Mouse (Mus musculus): Measurements from ENCODE around the gene Bach2.

Bach2 gene

DNA sequence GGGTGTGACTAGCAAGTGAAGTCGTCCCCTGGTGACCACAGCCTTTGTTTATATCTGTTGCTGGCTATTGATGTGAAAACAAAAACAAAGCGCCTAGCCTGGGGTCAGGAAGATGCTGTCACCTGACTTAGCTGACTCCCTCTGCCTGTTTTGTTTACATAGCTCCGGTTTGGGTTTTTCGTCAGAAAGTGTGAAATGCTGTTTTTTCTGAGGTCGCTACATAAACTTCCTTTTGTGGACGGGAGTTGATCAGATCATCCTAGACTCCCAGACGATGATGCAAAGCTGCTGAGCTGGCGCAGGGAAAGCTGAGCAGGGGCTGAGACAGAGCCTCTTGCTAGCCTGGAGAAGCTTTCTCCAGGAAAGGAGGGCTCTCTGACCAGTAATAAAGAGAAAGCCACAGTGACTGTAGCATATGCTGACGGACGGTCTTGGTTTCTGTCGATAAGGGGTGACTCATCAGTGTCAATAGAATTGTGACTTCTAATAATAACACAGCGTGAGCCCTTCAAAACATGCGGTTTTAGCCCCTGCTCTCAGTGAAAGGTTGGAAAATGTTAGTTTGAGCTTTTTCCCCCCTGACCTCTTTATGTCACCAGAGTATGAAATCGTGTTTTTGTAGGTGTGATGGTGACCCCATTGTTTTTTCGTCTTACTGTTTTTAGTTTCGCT, 11.9 kb downstream of the Bach2 start:
- no peak for DNase-seq (ENCODE audit: low spot score in 2 of 2)

- no peak for DNase-seq (ENCODE audit: low spot score in 2 of 2)
Observed at GRCm38 (mm10) chr4:32251005-32251365, 12.4 kb downstream of the Bach2 start.

- no peak for DNase-seq (ENCODE audit: low spot score in 2 of 2)
Observed at GRCm38 (mm10) chr4:32251946-32252672, 13.5 kb downstream of the Bach2 start.

- DNase-seq (ENCODE audit: low spot score in 2 of 2): no peak
Observed at GRCm38 (mm10) chr4:32257686-32258085, 19.1 kb downstream of the Bach2 start.

GRCm38 (mm10) chr4:32258093-32258492, 19.5 kb downstream of the Bach2 start:
- DNase-seq (ENCODE audit: low spot score in 2 of 2): no peak

- no peak for DNase-seq (ENCODE audit: low spot score in 2 of 2)
Observed at GRCm38 (mm10) chr4:32258596-32258995, 20.0 kb downstream of the Bach2 start.

DNA sequence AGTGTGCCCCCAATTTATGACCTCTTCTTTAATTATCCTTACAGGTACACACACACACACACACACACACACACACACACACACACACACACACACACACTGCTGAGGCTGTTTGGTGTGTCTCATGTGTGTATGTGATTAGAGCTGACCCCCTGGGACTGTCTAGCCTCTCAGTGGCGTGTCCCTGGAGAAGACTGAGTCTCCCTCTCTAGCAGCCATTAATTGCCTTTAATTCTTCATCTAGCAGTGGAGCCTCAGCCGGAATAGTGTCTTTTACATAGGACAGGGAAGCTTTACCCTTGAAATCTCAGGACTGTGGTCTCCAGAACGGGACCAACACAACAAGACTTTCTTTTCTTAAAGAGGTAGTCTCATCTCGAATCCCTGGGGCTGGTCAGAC, 22.3 kb downstream of the Bach2 start:
- DNase-seq (ENCODE audit: low spot score in 2 of 2): no peak

DNA sequence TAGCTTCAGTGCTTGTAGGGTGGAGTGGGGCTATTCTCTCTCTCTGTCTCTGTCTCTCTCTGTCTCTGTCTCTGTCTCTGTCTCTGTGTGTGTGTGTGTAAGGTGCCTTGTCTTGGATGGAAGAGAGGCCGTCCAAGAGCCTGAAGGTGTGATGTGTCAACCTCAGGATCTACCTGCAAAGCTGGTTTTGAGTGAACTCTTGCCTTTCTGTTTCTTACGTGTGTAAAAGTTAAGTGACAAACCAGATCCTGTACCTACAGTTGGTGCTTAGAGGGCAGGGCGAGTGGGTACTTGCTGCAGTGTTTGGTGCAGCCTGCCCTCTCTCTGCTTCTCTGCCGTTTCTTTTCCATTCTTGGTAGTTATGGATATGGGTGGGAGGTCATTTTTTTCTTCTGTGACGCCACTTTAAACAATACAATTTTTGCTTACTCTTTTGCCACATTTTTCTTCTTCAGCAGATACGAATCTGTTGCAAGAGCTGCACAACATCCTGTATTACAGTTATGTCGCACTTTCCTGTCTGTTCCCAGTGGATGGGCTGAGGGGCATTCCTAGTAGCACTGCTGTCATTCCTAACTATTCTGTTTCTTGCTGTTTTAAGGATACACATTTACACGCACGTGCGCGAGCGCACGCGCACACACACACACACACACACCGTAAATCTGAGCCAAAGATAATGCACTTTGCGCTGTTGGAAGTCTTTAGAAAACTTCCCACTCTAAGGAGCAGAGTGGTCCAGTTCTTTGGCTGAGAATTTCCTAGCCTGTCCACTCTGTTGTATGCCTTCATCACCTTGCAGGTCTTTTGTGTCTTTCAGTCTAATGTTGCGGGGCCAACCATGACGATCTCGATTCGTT, 24.5 kb downstream of the Bach2 start:
- DNase-seq (ENCODE audit: low spot score in 2 of 2): no peak

DNA sequence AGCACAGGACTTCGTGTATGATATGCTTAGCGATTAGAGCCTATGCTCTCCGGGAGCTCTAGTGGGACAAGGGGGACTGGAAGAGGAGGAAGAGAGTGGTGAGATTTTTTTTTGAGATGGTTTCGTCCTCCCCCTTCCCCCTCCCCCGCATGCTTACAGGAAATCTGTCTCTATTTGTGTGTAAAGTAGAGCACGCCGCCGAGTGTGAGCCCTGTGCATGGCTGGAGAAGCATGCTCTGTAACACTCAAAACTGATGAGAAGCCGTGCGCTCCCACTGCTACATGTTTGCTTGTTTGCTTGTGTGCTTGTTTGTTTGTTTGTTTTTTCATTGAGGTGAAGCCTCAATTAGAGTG, 25.1 kb downstream of the Bach2 start:
- DNase-seq (ENCODE audit: low spot score in 2 of 2): no peak

GRCm38 (mm10) chr4:32264892-32265291, 26.3 kb downstream of the Bach2 start:
- DNase-seq (ENCODE audit: low spot score in 2 of 2): no peak

- DNase-seq (ENCODE audit: low spot score in 2 of 2): no peak
Observed at GRCm38 (mm10) chr4:32266731-32267130, 28.1 kb downstream of the Bach2 start.

DNA sequence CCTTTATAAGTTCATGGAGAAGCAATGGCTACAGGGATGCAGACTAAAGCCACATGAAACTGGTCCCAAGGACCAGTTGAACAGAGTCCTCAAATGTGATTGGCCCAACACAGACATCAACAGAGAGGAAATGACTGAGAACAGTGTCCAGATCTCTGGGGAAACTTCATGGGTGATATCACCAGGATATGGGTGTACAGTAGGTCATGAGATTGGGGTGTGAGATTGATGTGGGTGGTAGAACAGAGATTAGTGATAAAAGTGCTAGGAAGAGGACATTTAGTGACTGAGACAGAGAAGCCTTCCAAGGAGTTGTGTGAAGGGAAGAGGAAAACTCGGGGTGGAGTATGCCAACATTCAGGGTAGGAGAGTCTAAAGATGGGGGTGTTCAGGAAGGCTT, 29.4 kb downstream of the Bach2 start:
- DNase-seq (ENCODE audit: low spot score in 2 of 2): no peak

- no peak for DNase-seq (ENCODE audit: low spot score in 2 of 2)
Observed at GRCm38 (mm10) chr4:32272398-32272797, 33.8 kb downstream of the Bach2 start.

DNA sequence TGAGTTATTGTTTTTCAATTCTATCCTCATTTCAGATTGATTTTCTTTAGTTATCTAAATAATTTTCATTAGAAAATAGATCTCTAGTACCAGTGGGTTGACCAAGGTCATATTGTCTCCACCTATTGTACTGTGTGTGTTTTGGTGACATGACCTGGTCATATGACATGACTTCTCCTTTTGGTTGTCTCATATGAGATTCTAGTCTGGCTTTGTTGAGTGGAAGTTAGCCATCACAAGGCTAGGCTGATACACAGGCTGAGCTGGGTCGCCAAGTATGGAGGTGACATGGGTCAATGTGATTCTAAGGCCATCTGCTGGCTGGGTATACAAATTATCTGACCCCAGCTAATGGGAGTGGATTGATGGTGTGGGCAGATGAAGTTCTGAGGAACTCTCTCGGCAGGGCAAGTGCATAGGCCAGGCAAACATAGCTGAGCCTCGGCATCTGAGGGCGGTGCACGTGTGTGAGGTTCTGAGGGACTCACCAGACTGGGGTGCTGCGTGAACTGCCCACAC, 36.2 kb downstream of the Bach2 start:
- DNase-seq (ENCODE audit: low spot score in 2 of 2): no peak

GRCm38 (mm10) chr4:32279842-32280241, 41.2 kb downstream of the Bach2 start:
- DNase-seq (ENCODE audit: low spot score in 2 of 2): no peak

DNA sequence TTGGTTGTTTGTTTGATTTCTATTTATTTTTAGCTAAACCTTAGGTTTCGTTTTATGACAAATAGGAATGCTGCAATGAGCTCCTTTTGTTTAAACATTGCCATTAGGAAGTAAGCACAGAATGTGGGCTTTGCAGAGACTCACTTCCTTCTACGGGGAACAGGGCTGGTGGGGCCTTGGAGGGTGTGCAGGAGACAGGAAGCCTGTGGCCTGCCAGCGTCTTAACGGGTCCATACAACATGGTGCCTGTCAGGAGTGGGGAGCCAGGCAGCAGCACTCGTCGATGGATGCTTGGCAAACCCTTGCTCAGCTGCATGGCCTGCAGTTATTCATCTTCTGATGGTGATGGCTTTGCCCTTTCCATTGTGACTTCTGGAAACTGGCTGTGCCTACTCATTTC, 41.8 kb downstream of the Bach2 start:
- DNase-seq (ENCODE audit: low spot score in 2 of 2): no peak

- DNase-seq (ENCODE audit: low spot score in 2 of 2): no peak
Observed at GRCm38 (mm10) chr4:32281306-32281705, 42.7 kb downstream of the Bach2 start.

- no peak for DNase-seq (ENCODE audit: low spot score in 2 of 2)
Observed at GRCm38 (mm10) chr4:32286405-32286804, 47.8 kb downstream of the Bach2 start.

- no peak for DNase-seq (ENCODE audit: low spot score in 2 of 2)
Observed at GRCm38 (mm10) chr4:32288036-32288860, 49.6 kb downstream of the Bach2 start.

DNA sequence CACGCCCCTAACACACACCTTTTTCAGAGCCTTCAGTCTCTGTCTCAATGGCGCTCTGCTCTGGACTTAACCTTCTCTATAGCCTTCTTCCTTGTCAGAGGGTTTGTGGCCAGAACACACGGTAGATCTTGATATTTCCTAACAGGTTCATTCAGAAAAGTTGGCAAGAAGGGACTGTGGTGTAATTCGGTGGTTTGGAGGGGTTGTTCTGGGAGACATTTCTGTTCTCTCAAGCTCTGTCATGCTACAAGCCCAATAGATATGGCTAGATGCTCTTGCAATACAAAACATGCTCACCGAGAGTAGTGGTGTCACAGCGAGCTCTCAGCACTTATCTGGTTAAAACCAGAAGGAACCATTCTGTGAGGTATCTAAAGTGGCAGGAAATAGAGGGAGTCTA, 51.2 kb downstream of the Bach2 start:
- DNase-seq (ENCODE audit: low spot score in 2 of 2): no peak

DNA sequence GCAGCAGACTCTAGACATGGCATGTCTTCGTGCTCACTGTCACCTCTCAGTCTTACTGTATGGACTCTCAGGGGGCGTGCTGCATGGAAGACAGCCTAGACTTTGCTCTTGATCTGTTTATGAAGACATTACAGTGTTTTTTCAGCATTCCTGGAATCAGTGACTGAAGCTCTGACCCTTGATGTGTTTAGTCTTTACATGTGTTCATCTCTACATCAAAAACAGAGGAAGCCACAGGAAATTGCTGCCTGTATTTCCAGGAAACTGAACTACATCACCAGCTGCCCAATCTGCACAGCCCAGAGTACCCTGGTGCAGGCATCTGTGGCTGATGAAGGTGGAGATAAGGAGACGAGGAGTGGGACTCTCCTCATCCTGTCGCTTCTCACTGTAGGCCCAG, 52.8 kb downstream of the Bach2 start:
- no peak for DNase-seq (ENCODE audit: low spot score in 2 of 2)
